Mouse (Mus musculus) E14TG2a.4 (cell line): ENCODE results near the gene Alox8.

ENCODE experiments used
- CTCF ChIP-seq: conservative IDR thresholded peaks from 2 replicates; pipeline ENCODE4 v1.5.1; 2014; ENCODE audit warnings: low read length
- NANOG ChIP-seq: IDR thresholded peaks from 2 replicates; pipeline ENCODE4 v1.6.1; 2014; ENCODE audit warnings: borderline replicate concordance, low read length, mixed read lengths
- POU5F1 ChIP-seq: IDR thresholded peaks from 2 replicates; pipeline ENCODE4 v1.6.1; 2014; ENCODE audit warnings: low read length, borderline replicate concordance

GRCm38 (mm10) chr11:69223101-69223500 is 25.5 kb upstream of the Alox8 start:
- TF ChIP-seq CTCF (no peak), NANOG (no peak), POU5F1 (no peak)
